ENCODE assay signal across 33 mouse cellular contexts in the genomic region with DNA sequence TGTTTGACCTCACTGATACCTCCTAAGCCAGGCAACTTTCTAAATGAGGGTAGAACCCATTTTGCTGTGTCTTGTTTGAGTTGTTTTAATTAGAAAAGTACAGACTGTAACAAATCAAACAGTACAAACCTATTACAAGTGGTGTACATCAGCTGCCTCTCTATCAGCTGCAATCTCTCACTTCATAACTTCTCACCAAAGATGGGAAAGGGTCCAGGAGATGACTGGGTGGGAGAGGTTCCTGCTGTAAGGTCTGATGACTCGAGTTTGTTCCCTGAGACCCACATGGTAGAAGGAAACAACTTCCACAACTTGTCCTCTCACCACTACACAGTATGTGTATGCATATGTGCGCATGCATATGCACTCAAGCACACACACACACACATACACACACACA. TPM values are rescaled to one million over a fixed set of nuclear protein-coding genes. Genes with fewer than 3 reads are reported as not detected.
A peak's percentile ranks its signal among the peaks of the same experiment; 100 is the strongest.
DNase-seq lines count a peak whose midpoint lies in the region; ATAC-seq and TF ChIP-seq lines count a peak whose summit lies in the region.
"Had no signal": no experiment of that assay in that cellular context is flagged by ENCODE, and none has a peak within 500 bp of the region (broad histone marks: within the 10 kb centered on the region; RNA-seq: fewer than 3 reads in every experiment).

No protein-coding gene starts in this region.

- no peak overlapping the region for H3K4me3 ChIP-seq in intestine, embryonic 14.5 days (ENCODE audit: low read depth, low read length)
- no peak overlapping the region for H3K4me3 ChIP-seq in intestine, postnatal 0 days (ENCODE audit: low read depth, low read length)
- H3K4me3 ChIP-seq in lung, postnatal 0 days (ENCODE audit: low read depth, low read length): no peak overlapping the region
- no peak overlapping the region for H3K4me3 ChIP-seq in lung, adult 2 months (replicated peaks; ENCODE audit: extremely low read depth, low read depth, low read length)
- no peak overlapping the region for H3K4me3 ChIP-seq in midbrain, embryonic 11.5 days (ENCODE audit: low read depth, low read length)
- H3K4me3 ChIP-seq: embryonic facial prominence, embryonic 12.5 days; embryonic facial prominence, embryonic 15.5 days; forebrain, embryonic 12.5 days; forebrain, embryonic 15.5 days; heart, embryonic 12.5 days; heart, embryonic 15.5 days had no signal

- TF ChIP-seq EP300 in lung, postnatal 0 days (IDR thresholded peaks at IDR 0.05): no peak

- no peak overlapping the region for H3K4me2 ChIP-seq in intestine, embryonic 14.5 days (ENCODE audit: low read length)
- no peak overlapping the region for H3K4me2 ChIP-seq in intestine, postnatal 0 days (replicated peaks; ENCODE audit: low read depth)
- no peak overlapping the region for H3K4me2 ChIP-seq in lung, postnatal 0 days (replicated peaks; ENCODE audit: low read depth, low read length)
- no peak overlapping the region for H3K4me2 ChIP-seq in midbrain, embryonic 11.5 days
- H3K4me2 ChIP-seq: embryonic facial prominence, embryonic 12.5 days; embryonic facial prominence, embryonic 15.5 days; forebrain, embryonic 12.5 days; forebrain, embryonic 15.5 days; heart, embryonic 12.5 days; heart, embryonic 15.5 days; hindbrain, embryonic 14.5 days had no signal

- H3K9me3 ChIP-seq in intestine, embryonic 14.5 days (ENCODE audit: control insufficient read depth, low read length): no peaks in the 10 kb centered on the region
- H3K9me3 ChIP-seq in intestine, postnatal 0 days (ENCODE audit: control insufficient read depth): no peaks in the 10 kb centered on the region
- H3K9me3 ChIP-seq in lung, postnatal 0 days (ENCODE audit: low read length): no peaks in the 10 kb centered on the region
- H3K9me3 ChIP-seq in midbrain, embryonic 11.5 days (ENCODE audit: control insufficient read depth, low read length): no peaks in the 10 kb centered on the region
- H3K9me3 ChIP-seq: embryonic facial prominence, embryonic 12.5 days; embryonic facial prominence, embryonic 15.5 days; forebrain, embryonic 12.5 days; forebrain, embryonic 15.5 days; heart, embryonic 12.5 days; heart, embryonic 15.5 days had no signal

- H3K27ac ChIP-seq in intestine, embryonic 14.5 days (ENCODE audit: low read depth): no peak overlapping the region
- H3K27ac ChIP-seq in intestine, postnatal 0 days (ENCODE audit: low read depth, low read length): no peak overlapping the region
- H3K27ac ChIP-seq in lung, postnatal 0 days (ENCODE audit: low read length): no peak overlapping the region
- H3K27ac ChIP-seq in midbrain, embryonic 11.5 days (ENCODE audit: low read depth, low read length): no peak overlapping the region
- H3K27ac ChIP-seq: embryonic facial prominence, embryonic 12.5 days; embryonic facial prominence, embryonic 15.5 days; forebrain, embryonic 12.5 days; forebrain, embryonic 15.5 days; heart, embryonic 15.5 days; hindbrain, embryonic 14.5 days; hindbrain, postnatal 0 days had no signal

- TF ChIP-seq POLR2A in lung, adult 2 months (IDR thresholded peaks at IDR 0.05; ENCODE audit: borderline replicate concordance, extremely low read depth, low read depth, low read length): no peak

- TF ChIP-seq CTCF in intestine, postnatal 0 days (IDR thresholded peaks at IDR 0.05; ENCODE audit: low read depth): no peak
- TF ChIP-seq CTCF in lung, postnatal 0 days (IDR thresholded peaks at IDR 0.05): no peak
- no peak for TF ChIP-seq CTCF in lung, adult 2 months (IDR thresholded peaks at IDR 0.05; ENCODE audit: insufficient read depth, low read length)

- H3K36me3 ChIP-seq in intestine, embryonic 14.5 days (ENCODE audit: control insufficient read depth, insufficient read depth, low read length): no peaks in the 10 kb centered on the region
- no peaks in the 10 kb centered on the region for H3K36me3 ChIP-seq in intestine, postnatal 0 days (ENCODE audit: control insufficient read depth, insufficient read depth)
- H3K36me3 ChIP-seq in lung, postnatal 0 days (ENCODE audit: insufficient read depth, low read length): no peaks in the 10 kb centered on the region
- H3K36me3 ChIP-seq in midbrain, embryonic 11.5 days (ENCODE audit: control insufficient read depth, insufficient read depth, low read length): no peaks in the 10 kb centered on the region
- H3K36me3 ChIP-seq: embryonic facial prominence, embryonic 12.5 days; embryonic facial prominence, embryonic 15.5 days; forebrain, embryonic 12.5 days; forebrain, embryonic 15.5 days; heart, embryonic 12.5 days; heart, embryonic 15.5 days had no signal

- no peak overlapping the region for H3K9ac ChIP-seq in intestine, embryonic 14.5 days (ENCODE audit: low read length)
- no peak overlapping the region for H3K9ac ChIP-seq in intestine, postnatal 0 days (ENCODE audit: low read depth, low read length)
- no peak overlapping the region for H3K9ac ChIP-seq in lung, postnatal 0 days (replicated peaks; ENCODE audit: low read depth)
- no peak overlapping the region for H3K9ac ChIP-seq in midbrain, embryonic 11.5 days (ENCODE audit: low read length)
- H3K9ac ChIP-seq: embryonic facial prominence, embryonic 12.5 days; embryonic facial prominence, embryonic 15.5 days; forebrain, embryonic 12.5 days; forebrain, embryonic 15.5 days; heart, embryonic 12.5 days; heart, embryonic 15.5 days; hindbrain, embryonic 14.5 days had no signal

- WGBS in intestine, embryonic 14.5 days: 67% methylated on average over 2 of the region's 2 CpGs
- WGBS in intestine, postnatal 0 days: 77% methylated on average over 2 of the region's 2 CpGs
- WGBS in lung, postnatal 0 days: 56% methylated on average over 2 of the region's 2 CpGs
- 66% methylated on average over 2 of the region's 2 CpGs for WGBS in lung, adult 2 months
- WGBS in midbrain, embryonic 11.5 days: 82% methylated on average over 2 of the region's 2 CpGs

- no peak for ATAC-seq in intestine, embryonic 14.5 days (replicated peaks; ENCODE audit: low FRiP score, low TSS enrichment, low read depth)
- no peak for ATAC-seq in intestine, postnatal 0 days
- peak; percentile 60 for ATAC-seq in lung, postnatal 0 days
- ATAC-seq in midbrain, embryonic 11.5 days (ENCODE audit: low FRiP score): no peak
- ATAC-seq: activated CD4-positive, CD25-positive, alpha-beta regulatory T cell, adult 4 months; CD4-positive, CD25-positive, alpha-beta regulatory T cell, adult 4 months; forebrain, embryonic 15.5 days; hindbrain, postnatal 0 days; inflammation-experienced regulatory T-cells, adult 6 months had no signal

- H3K4me1 ChIP-seq in intestine, embryonic 14.5 days (replicated peaks; ENCODE audit: control insufficient read depth, insufficient read depth, low read length): no peaks in the 10 kb centered on the region
- no peaks in the 10 kb centered on the region; the same call in 1 of the 2 replicates for H3K4me1 ChIP-seq in intestine, postnatal 0 days (replicated peaks; ENCODE audit: control insufficient read depth, insufficient read depth, low read length)
- no peaks in the 10 kb centered on the region for H3K4me1 ChIP-seq in lung, postnatal 0 days (ENCODE audit: insufficient read depth, low read depth, low read length)
- H3K4me1 ChIP-seq in lung, adult 2 months (ENCODE audit: control insufficient read depth, insufficient read depth, low read length): no peaks in the 10 kb centered on the region
- no peaks in the 10 kb centered on the region for H3K4me1 ChIP-seq in midbrain, embryonic 11.5 days (ENCODE audit: control insufficient read depth, insufficient read depth, low read length)
- H3K4me1 ChIP-seq: embryonic facial prominence, embryonic 15.5 days; forebrain, embryonic 12.5 days; forebrain, embryonic 15.5 days; heart, embryonic 15.5 days had no signal

- H3K27me3 ChIP-seq in intestine, embryonic 14.5 days (replicated peaks; ENCODE audit: control insufficient read depth, insufficient read depth, low read length): no peaks in the 10 kb centered on the region
- no peaks in the 10 kb centered on the region for H3K27me3 ChIP-seq in intestine, postnatal 0 days (replicated peaks; ENCODE audit: control insufficient read depth, insufficient read depth, low read length)
- H3K27me3 ChIP-seq in lung, postnatal 0 days (replicated peaks; ENCODE audit: insufficient read depth, low read length): no peaks in the 10 kb centered on the region
- H3K27me3 ChIP-seq in midbrain, embryonic 11.5 days (ENCODE audit: control insufficient read depth, insufficient read depth, low read length): no peaks in the 10 kb centered on the region
- H3K27me3 ChIP-seq: embryonic facial prominence, embryonic 12.5 days; embryonic facial prominence, embryonic 15.5 days; forebrain, embryonic 12.5 days; forebrain, embryonic 15.5 days; heart, embryonic 12.5 days; heart, embryonic 15.5 days had no signal

- peak; percentile 25 for DNase-seq in intestine, embryonic 14.5 days (ENCODE audit: low spot score)
- peak; percentile 37 for DNase-seq in lung, postnatal 0 days (ENCODE audit: low spot score)
- DNase-seq in lung, adult 2 months: no peak
- peak; percentile 65 for DNase-seq in NIH3T3 (ENCODE audit: low read depth)
- DNase-seq in lung, postnatal 25 days (ENCODE audit: low spot score): peak; percentile 25
- DNase-seq in midbrain, embryonic 11.5 days (ENCODE audit: low spot score, missing footprints): no peak
- no peak for DNase-seq in adrenal gland, postnatal 4 days (ENCODE audit: low spot score in 2 of 2)
- DNase-seq: adrenal gland, adult 8-10 months; adrenal gland, postnatal 25 days; cerebellum, adult 18-20 months; cerebellum, adult 9-11 months; cerebellum, postnatal 25 days; gastrocnemius, postnatal 36 days; heart, postnatal 10 days; heart, postnatal 4 days had no signal

RNA-seq across cellular contexts. Expression of gene Cfap161, which starts 32.1 kb away (rescaled TPM):
- polyA plus RNA-seq in intestine, embryonic 14.5 days (2014; fragmentation: Nextera tagmentation; extraction: Ambion mirVana): 0.17 and 0.45 TPM in 2 replicates
- polyA plus RNA-seq in intestine, postnatal 0 days (2015; fragmentation: Nextera tagmentation; extraction: Ambion mirVana): not detected in 2 replicates
- 6.8 and 10.4 TPM in 2 replicates for polyA plus RNA-seq in lung, postnatal 0 days (2015; fragmentation: Nextera tagmentation; extraction: Ambion mirVana)
- polyA plus RNA-seq in lung, adult 2 months (2012; rRNA removed): 2.3 and 3.3 TPM in 2 replicates
- not detected in 2 replicates for polyA plus RNA-seq in midbrain, embryonic 11.5 days (2014; fragmentation: Nextera tagmentation; extraction: Ambion mirVana)
- total RNA-seq in adrenal gland, postnatal 4 days (2021): 1 to 10 TPM; 1.1 to 1.4 TPM
- total RNA-seq: common myeloid progenitor, adult 5-6 weeks; gastrocnemius, adult 8-10 months; gastrocnemius, postnatal 36 days; granulocyte monocyte progenitor cell, adult 5-6 weeks; heart, adult 8-10 months; heart, postnatal 10 days; MEL had no signal
- polyA plus RNA-seq: activated CD4-positive, CD25-positive, alpha-beta regulatory T cell, adult 4 months; C2C12; CD4-positive, CD25-positive, alpha-beta regulatory T cell, adult 4 months; inflammation-experienced regulatory T-cells, adult 6 months had no signal

RNA-seq across cellular contexts. Expression of gene Tlnrd1, which starts 57.3 kb away (rescaled TPM):
- polyA plus RNA-seq in intestine, embryonic 14.5 days (2014; fragmentation: Nextera tagmentation; extraction: Ambion mirVana): 13.0 and 17.0 TPM in 2 replicates
- polyA plus RNA-seq in intestine, postnatal 0 days (2015; fragmentation: Nextera tagmentation; extraction: Ambion mirVana): 11.8 and 12.0 TPM in 2 replicates
- 18.9 and 22.5 TPM in 2 replicates for polyA plus RNA-seq in lung, postnatal 0 days (2015; fragmentation: Nextera tagmentation; extraction: Ambion mirVana)
- 49.2 and 68.8 TPM in 2 replicates for polyA plus RNA-seq in lung, adult 2 months (2012; rRNA removed)
- polyA plus RNA-seq in midbrain, embryonic 11.5 days (2014; fragmentation: Nextera tagmentation; extraction: Ambion mirVana): 13.1 and 16.8 TPM in 2 replicates
- 10 to 100 TPM; 23.1 to 26.2 TPM for total RNA-seq in adrenal gland, postnatal 4 days (2021)

RNA-seq across cellular contexts. Expression of gene Mesd, which starts 57.5 kb away (rescaled TPM):
- polyA plus RNA-seq in intestine, embryonic 14.5 days (2014; fragmentation: Nextera tagmentation; extraction: Ambion mirVana): 84.5 and 96.8 TPM in 2 replicates
- polyA plus RNA-seq in intestine, postnatal 0 days (2015; fragmentation: Nextera tagmentation; extraction: Ambion mirVana): 53.6 and 55.0 TPM in 2 replicates
- 97.9 and 104 TPM in 2 replicates for polyA plus RNA-seq in lung, postnatal 0 days (2015; fragmentation: Nextera tagmentation; extraction: Ambion mirVana)
- polyA plus RNA-seq in lung, adult 2 months (2012; rRNA removed): 9.2 and 15.0 TPM in 2 replicates
- 80.3 and 84.4 TPM in 2 replicates for polyA plus RNA-seq in midbrain, embryonic 11.5 days (2014; fragmentation: Nextera tagmentation; extraction: Ambion mirVana)
- total RNA-seq in adrenal gland, postnatal 4 days (2021): 100 to 1,000 TPM; 100 to 106 TPM

Comparison
In these comparisons a context has a peak if more than half of its experiments do, and no peak if none do; other contexts are left out.
1. DNase-seq: peak in intestine, embryonic 14.5 days (single experiment), lung, postnatal 0 days (single experiment), NIH3T3 (single experiment) and lung, postnatal 25 days (single experiment); none in lung, adult 2 months (single experiment), midbrain, embryonic 11.5 days (single experiment) and adrenal gland, postnatal 4 days (0 of 2).